Mouse (Mus musculus): Measurements from ENCODE around the gene Bnc2.

DNA sequence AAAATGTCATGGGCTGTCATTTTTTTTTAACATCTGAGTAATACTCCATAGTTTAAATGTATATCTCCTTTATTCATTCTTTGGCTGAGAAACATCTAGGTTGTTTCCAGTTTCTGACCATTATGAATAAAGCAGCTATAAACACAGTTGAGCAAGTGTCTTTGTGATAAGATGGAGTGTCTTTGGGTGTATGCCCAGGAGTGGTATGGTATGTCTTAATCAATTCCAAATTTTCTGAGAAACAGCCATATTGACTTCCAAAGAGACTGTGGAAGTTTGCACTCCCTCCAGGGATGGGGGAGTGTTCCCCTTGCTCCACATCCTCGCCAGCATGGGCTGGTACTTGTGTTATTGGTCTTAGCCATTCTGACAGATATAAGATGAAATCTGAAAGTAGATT, 70.6 kb downstream of the Bnc2 start:
- TF ChIP-seq POLR2A (IDR thresholded peaks at IDR 0.05; ENCODE audit: insufficient read depth, low read length) = no peak
- no peak for TF ChIP-seq CTCF (IDR thresholded peaks at IDR 0.05; ENCODE audit: low read depth, low read length)
- no peak for TF ChIP-seq EP300 (IDR thresholded peaks at IDR 0.05; ENCODE audit: insufficient read depth, low read depth, low read length)
